Mouse (Mus musculus): ENCODE data around the gene Il1rapl1. TPM values are rescaled to one million over a fixed set of nuclear protein-coding genes. Genes with fewer than 3 reads are reported as not detected.
"Not testable (repeated sequence)": the region's sequence is repeated elsewhere in the genome, so short reads cannot be mapped to it uniquely, and the experiment has no call there.

Il1rapl1 gene
- polyA plus RNA-seq, 1 experiment, result not detected

DNA sequence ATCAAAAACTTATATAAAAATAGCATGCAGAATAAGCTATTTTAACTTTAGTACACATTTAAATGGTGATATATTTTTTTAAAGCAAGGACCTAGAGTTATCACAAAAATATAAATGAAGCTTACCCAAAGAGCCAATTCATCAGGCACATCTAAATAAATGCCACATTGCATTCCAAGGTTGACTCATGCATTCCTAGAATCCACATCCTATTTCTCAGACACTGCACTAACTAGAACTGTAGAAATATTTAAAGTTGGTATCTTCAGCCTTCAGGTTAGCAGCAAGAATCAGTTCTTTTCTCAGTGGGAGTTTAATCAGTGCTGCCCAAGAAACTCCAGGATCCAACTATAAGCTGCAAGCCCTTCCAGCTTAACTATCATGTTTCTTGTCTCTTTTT lies 223.5 kb downstream of the Il1rapl1 start:
- Histone ChIP-seq H3K27ac (replicated peaks; ENCODE audit: low read depth, low read length) (no peak overlapping the region), H3K4me1 (ENCODE audit: control insufficient read depth, insufficient read depth, insufficient read length, low read length) (no peaks in the 10 kb centered on the region), H3K4me3 (ENCODE audit: insufficient read depth, low read depth, low read length) (no peak overlapping the region)

GRCm38 (mm10) chrX:87854107-87854506 lies 261.3 kb downstream of the Il1rapl1 start:
- Histone ChIP-seq H3K4me3 (ENCODE audit: insufficient read depth, low read depth, low read length) (no peak overlapping the region), H3K4me1 (ENCODE audit: control insufficient read depth, insufficient read depth, insufficient read length, low read length) (no peaks in the 10 kb centered on the region), H3K27ac (replicated peaks; ENCODE audit: low read depth, low read length) (no peak overlapping the region)

DNA sequence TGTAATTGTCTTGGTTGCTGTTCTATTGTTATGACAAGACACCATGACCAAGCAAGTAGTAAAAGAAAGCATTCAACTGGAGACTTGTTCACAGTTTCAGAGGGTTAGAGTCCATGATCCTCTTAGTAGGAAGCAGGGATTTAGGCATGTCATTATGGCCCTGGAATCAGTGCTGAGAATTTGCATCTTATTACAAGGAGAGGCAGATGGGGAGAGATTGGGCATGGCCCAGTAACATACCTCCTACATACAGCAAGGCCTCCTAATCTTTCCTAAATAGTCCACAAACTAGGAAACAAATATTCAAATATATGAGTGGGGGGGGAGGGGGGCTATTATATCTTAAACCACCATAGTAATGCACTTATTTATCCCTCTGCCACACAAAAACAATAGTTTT lies 301.6 kb downstream of the Il1rapl1 start:
- Histone ChIP-seq H3K4me3 (ENCODE audit: insufficient read depth, low read depth, low read length) (no peak overlapping the region), H3K27ac (replicated peaks; ENCODE audit: low read depth, low read length) (no peak overlapping the region), H3K4me1 (ENCODE audit: control insufficient read depth, insufficient read depth, insufficient read length, low read length) (no peaks in the 10 kb centered on the region)

- Histone ChIP-seq H3K4me1 (ENCODE audit: control insufficient read depth, insufficient read depth, insufficient read length, low read length) (no peaks in the 10 kb centered on the region), H3K4me3 (ENCODE audit: insufficient read depth, low read depth, low read length) (no peak overlapping the region), H3K27ac (replicated peaks; ENCODE audit: low read depth, low read length) (no peak overlapping the region)
These were observed 307.7 kb downstream of the Il1rapl1 start for GRCm38 (mm10) chrX:87807717-87808116.

- Histone ChIP-seq H3K4me1 (ENCODE audit: control insufficient read depth, insufficient read depth, insufficient read length, low read length) (no peaks in the 10 kb centered on the region), H3K27ac (replicated peaks; ENCODE audit: low read depth, low read length) (no peak overlapping the region), H3K4me3 (ENCODE audit: insufficient read depth, low read depth, low read length) (no peak overlapping the region)
These were observed 322.4 kb downstream of the Il1rapl1 start for GRCm38 (mm10) chrX:87793011-87793410.

DNA sequence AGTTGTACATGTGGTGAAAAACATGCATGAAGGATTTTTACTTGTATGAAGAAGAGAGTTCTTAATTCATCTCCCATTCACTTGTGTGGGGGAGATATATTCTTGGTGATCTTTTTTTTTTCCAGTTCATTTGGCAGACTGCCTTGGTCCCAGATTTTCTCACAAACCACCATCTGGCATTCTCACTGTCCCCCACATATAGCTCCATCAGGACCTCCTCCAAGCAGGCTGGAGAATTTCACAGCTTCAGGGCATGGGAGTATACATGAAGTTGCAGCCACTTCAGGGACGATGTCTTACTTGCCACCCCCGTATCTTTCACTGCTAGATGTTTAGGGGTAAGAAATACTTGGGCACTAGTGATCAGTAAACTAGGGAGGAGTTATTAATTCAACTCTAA lies 404.9 kb downstream of the Il1rapl1 start:
- Histone ChIP-seq H3K4me1 (ENCODE audit: control insufficient read depth, insufficient read depth, insufficient read length, low read length) (no peaks in the 10 kb centered on the region), H3K4me3 (ENCODE audit: insufficient read depth, low read depth, low read length) (no peak overlapping the region), H3K27ac (replicated peaks; ENCODE audit: low read depth, low read length) (no peak overlapping the region)

DNA sequence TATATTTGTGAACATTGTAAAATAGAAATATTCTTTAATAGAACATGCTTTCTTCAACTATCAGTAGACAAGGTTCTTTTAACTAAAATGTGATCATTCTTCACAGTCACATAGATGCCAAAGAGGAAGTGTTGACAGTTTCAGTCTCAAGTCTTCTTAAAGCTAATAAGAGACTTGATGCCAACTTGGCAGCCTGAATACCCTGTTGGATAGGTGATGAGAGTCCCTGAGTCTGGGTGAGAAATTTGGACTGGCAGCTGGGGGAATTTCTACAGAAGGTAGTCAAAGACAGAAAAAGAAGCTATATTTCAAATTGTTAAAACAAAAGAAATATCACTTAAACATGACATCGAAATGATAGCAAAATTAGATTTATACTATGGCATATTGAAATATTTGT lies 451.6 kb downstream of the Il1rapl1 start:
- H3K4me1 ChIP-seq (ENCODE audit: control insufficient read depth, insufficient read depth, insufficient read length, low read length), result no peaks in the 10 kb centered on the region
- H3K27ac ChIP-seq (replicated peaks; ENCODE audit: low read depth, low read length), result no peak overlapping the region

DNA sequence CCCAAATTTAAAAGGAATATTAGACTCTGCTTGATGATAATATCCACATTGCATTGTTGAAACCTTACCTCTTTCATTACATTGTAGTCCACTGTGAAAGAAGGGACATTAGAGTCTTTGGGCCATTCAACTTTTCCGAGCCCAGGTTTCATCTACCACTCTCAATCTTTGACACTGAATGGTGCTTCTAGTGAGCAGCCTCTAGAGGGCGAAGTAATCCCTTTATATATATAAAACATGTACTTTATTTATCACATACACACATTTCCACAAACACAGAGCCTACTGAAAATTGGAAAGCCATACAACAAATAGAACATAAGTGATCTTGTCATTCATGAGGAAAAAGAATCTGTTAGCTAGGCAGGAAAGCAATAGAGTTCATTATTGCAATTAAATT lies 459.8 kb downstream of the Il1rapl1 start:
- H3K27ac ChIP-seq (replicated peaks; ENCODE audit: low read depth, low read length), result no peak overlapping the region
- no peaks in the 10 kb centered on the region for H3K4me1 ChIP-seq (ENCODE audit: control insufficient read depth, insufficient read depth, insufficient read length, low read length)
- no peak overlapping the region for H3K4me3 ChIP-seq (ENCODE audit: insufficient read depth, low read depth, low read length)

More for the DNA sequence above, 451.6 kb downstream of the Il1rapl1 start:
- H3K4me3 ChIP-seq (ENCODE audit: insufficient read depth, low read depth, low read length), result no peak overlapping the region

- no peak overlapping the region for H3K27ac ChIP-seq (replicated peaks; ENCODE audit: low read depth, low read length)
- H3K4me1 ChIP-seq (ENCODE audit: control insufficient read depth, insufficient read depth, insufficient read length, low read length), result no peaks in the 10 kb centered on the region
- no peak overlapping the region for H3K4me3 ChIP-seq (ENCODE audit: insufficient read depth, low read depth, low read length)
These were observed 514.5 kb downstream of the Il1rapl1 start for GRCm38 (mm10) chrX:87600914-87601313.

DNA sequence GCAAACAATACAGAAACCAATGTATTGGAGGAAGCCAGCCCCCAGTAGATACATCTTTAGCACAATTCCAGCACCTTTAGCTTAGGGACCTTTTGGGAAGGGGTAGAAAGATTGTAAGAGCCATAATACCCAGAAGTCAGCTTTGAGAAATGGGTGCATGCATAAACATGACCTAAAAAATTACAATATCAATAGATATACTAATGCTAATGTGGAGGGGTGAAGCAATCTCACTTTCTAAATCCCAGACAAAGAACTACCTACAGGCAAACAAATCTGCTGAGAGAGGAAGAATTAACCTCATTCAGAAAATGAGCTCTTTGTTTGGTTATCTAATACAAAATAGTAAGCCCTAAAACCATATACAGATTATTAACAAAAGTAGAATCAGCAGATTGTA lies 607.4 kb downstream of the Il1rapl1 start:
- Histone ChIP-seq H3K27ac (replicated peaks; ENCODE audit: low read depth, low read length) (no peak overlapping the region), H3K4me1 (ENCODE audit: control insufficient read depth, insufficient read depth, insufficient read length, low read length) (no peaks in the 10 kb centered on the region), H3K4me3 (ENCODE audit: insufficient read depth, low read depth, low read length) (no peak overlapping the region)

DNA sequence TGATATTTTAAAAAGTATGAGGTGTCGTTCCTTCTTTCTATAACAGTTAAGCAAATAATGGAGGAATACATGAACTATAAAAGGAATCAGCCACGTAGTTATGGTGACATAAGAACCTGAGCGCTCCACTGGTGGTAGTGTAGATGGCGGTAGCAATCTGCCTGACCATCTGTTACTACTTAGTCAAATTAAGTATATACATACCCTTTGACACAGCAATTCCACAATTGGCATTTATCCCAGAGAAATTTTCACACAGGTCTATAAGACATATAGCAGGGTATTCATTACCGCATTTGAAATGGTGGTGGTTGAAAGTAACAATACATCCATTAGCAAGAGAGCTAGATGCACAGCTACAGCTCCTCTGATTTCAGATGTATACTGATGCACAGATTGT lies 612.8 kb downstream of the Il1rapl1 start:
- Histone ChIP-seq H3K4me3 (ENCODE audit: insufficient read depth, low read depth, low read length) (no peak overlapping the region), H3K27ac (replicated peaks; ENCODE audit: low read depth, low read length) (no peak overlapping the region), H3K4me1 (ENCODE audit: control insufficient read depth, insufficient read depth, insufficient read length, low read length) (no peaks in the 10 kb centered on the region)

DNA sequence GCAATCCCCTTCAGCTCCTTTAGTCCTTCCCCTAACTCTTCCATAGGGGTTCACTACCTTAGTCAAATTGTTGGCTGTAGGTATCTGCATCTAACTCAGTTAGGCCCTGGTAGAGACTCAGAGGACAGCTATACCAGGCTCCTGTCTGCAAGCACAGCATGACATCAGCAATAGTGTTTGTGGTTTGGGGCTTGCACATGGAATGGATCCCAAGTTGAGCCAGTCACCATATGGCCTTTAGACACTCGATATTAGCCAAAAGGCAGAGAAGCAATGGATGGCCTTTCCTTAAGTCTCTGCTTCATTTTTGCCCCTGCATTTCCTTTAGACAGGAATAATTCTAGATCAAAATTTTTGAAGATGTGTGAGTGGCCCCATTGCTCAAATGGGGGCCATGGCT lies 632.0 kb downstream of the Il1rapl1 start:
- no peak overlapping the region for H3K4me3 ChIP-seq (ENCODE audit: insufficient read depth, low read depth, low read length)
- no peak overlapping the region for H3K27ac ChIP-seq (replicated peaks; ENCODE audit: low read depth, low read length)
- no peaks in the 10 kb centered on the region for H3K4me1 ChIP-seq (ENCODE audit: control insufficient read depth, insufficient read depth, insufficient read length, low read length)

DNA sequence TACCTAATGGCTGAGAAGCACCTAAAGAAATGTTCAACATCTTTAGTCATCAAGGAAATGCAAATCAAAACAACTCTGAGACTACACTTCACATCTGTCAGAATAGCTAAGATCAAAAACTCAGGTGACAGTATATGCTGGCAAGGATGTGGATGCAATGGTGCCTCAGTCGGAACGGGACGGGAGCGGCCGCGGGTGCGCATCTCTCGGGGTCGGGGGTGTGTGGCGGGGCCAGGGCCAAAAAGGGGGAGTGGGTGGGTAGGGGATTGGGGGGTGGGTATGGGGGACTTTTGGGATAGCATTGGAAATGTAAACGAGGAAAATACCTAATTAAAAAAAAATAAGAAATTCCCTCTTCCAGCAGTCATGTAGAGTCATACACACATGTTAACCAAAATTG lies 877.3 kb downstream of the Il1rapl1 start:
- not testable (repeated sequence) for H3K4me3 ChIP-seq (ENCODE audit: insufficient read depth, low read depth, low read length); H3K4me1 ChIP-seq (ENCODE audit: control insufficient read depth, insufficient read depth, insufficient read length, low read length); H3K27ac ChIP-seq (replicated peaks; ENCODE audit: low read depth, low read length)

DNA sequence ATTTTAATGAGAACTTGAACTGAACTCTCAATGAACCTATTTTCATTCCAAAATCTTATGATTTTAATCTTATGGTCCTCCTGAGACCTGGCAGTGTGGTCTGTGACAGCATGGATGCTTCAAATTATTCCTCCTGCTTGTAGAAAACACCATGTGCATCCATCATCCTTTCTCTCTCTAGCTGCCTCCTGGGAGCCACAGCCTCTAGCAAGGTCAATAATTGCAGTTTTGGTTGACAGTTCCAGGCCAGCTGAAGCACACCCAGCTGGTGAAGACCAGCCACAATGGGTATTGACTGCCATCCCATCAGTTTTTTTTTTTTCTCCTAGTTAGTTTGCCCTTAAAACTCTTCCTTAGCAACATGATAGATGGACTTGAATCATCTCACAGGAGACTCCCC lies 890.2 kb downstream of the Il1rapl1 start:
- Histone ChIP-seq H3K27ac (replicated peaks; ENCODE audit: low read depth, low read length) (no peak overlapping the region), H3K4me3 (ENCODE audit: insufficient read depth, low read depth, low read length) (no peak overlapping the region), H3K4me1 (ENCODE audit: control insufficient read depth, insufficient read depth, insufficient read length, low read length) (no peaks in the 10 kb centered on the region)

GRCm38 (mm10) chrX:87002296-87002695 lies 1113.1 kb downstream of the Il1rapl1 start:
- H3K4me3 ChIP-seq (ENCODE audit: insufficient read depth, low read depth, low read length), result no peak overlapping the region
- no peak overlapping the region for H3K27ac ChIP-seq (replicated peaks; ENCODE audit: low read depth, low read length)
- no peaks in the 10 kb centered on the region for H3K4me1 ChIP-seq (ENCODE audit: control insufficient read depth, insufficient read depth, insufficient read length, low read length)

DNA sequence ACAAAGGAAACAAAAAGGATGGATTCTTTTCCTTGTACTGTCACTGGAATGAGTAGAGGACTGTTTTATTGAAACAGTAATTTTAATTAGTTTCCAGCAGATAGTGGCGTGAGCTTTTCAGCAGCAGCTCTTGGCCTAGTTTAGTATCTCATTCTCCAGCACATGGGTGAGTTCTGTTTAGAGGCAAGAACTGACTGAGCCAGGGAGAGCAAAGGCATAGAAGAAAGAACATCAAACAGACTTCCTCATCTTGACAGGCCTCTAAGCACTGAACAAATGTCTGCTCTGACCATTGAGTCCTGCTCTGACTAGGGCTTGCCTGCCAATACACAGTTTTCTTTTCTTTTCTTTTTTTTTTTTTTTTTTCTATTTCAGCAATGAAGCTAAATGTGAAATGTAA lies 1160.3 kb downstream of the Il1rapl1 start:
- H3K4me3 ChIP-seq (ENCODE audit: insufficient read depth, low read depth, low read length), result no peak overlapping the region
- no peaks in the 10 kb centered on the region for H3K4me1 ChIP-seq (ENCODE audit: control insufficient read depth, insufficient read depth, insufficient read length, low read length)
- no peak overlapping the region for H3K27ac ChIP-seq (replicated peaks; ENCODE audit: low read depth, low read length)

- Histone ChIP-seq H3K4me1 (ENCODE audit: control insufficient read depth, insufficient read depth, insufficient read length, low read length) (no peaks in the 10 kb centered on the region), H3K4me3 (ENCODE audit: insufficient read depth, low read depth, low read length) (no peak overlapping the region), H3K27ac (replicated peaks; ENCODE audit: low read depth, low read length) (no peak overlapping the region)
These were observed 1160.8 kb downstream of the Il1rapl1 start for GRCm38 (mm10) chrX:86954614-86955013.

All from brown adipose tissue, adult 24 weeks (tissue).